Mouse (Mus musculus): ENCODE results near the gene Cd59b.

DNA sequence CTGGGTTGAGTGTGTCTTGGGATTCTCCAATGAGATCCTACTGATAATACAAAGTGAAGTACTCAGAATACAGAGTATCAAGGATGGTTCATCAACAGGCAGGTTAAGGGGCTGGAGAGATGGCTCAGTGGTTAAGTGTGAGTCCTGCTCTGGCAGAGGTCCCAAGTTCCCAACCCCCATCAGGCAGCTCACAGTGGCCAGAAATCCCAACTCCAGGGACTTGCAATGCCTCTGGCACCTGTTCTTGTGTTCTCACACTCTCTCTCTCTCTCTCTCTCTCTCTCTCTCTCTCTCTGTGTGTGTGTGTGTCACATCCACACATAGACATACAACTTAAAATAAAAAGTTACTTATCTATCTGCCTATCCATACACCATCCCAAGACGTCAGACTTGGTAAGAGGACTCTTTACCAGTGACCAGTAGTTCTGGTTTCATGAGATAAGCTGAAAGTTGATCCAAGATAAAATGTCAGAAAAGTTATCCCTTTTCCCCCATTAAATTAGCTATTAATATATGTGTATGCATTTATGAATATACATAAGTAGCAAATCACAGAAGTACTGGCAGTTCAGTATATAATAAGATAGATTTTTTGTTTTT is 25.1 kb upstream of the Cd59b start:
- TF ChIP-seq CTCF (IDR thresholded peaks at IDR 0.05; ENCODE audit: extremely low read depth, insufficient read depth, insufficient read length, insufficient replicate concordance) (no peak), POLR2A (IDR thresholded peaks at IDR 0.05; ENCODE audit: low read depth, low read length) (no peak)

Data from spleen, adult 2 months (tissue).